Mouse (Mus musculus) liver, postnatal 0 days (tissue): Measurements from ENCODE around the gene Zswim3.
A peak's percentile ranks its signal among the peaks of the same experiment; 100 is the strongest.

ENCODE experiments used
- CTCF ChIP-seq: sonication (generic); IDR thresholded peaks from 2 replicates; pipeline ENCODE4 v1.5.1; 2016; ENCODE audit warnings: antibody characterized with exemption, low read depth
- EP300 ChIP-seq: IDR thresholded peaks from 2 replicates; pipeline ENCODE4 v1.6.1; 2016; ENCODE audit warnings: antibody characterized with exemption, low read depth, mild to moderate bottlenecking

- no peak for TF ChIP-seq EP300
- TF ChIP-seq CTCF: peak; percentile 97
Observed at GRCm38 (mm10) chr2:164794293-164794692, 10.6 kb upstream of the Zswim3 start.
